Mouse (Mus musculus) liver, postnatal 0 days (tissue): ENCODE measurements around the gene Cdc6. TPM values are rescaled to one million over a fixed set of nuclear protein-coding genes. Genes with fewer than 3 reads are reported as not detected.

Experiments
- ATAC-seq: fragments of 200-750 bp; cut with Nextera tagmentation; 2 replicates; pipeline ENCODE4 v1.8.0; 2017; ENCODE audit warnings: mild to moderate bottlenecking, moderate library complexity
- DNase-seq: peaks from one replicate; pipeline ENCODE4 v3.0.0-alpha.2; 2016
- H3K27ac ChIP-seq: fragments of 300-500 bp; sonication (generic); 2 replicates; pipeline ENCODE4 v1.5.1; 2014; ENCODE audit warnings: antibody characterized with exemption, moderate library complexity, mild to moderate bottlenecking, low read depth
- H3K27me3 ChIP-seq: fragments of 300-500 bp; sonication (generic); 2 replicates; pipeline ENCODE4 v1.6.1; 2014; ENCODE audit warnings: low read length, control low read depth, mixed read lengths; ENCODE audit not compliant: insufficient read depth
- H3K36me3 ChIP-seq: fragments of 300-500 bp; sonication (generic); replicated peaks from 2 replicates; pipeline ENCODE4 v1.6.1; 2014; ENCODE audit warnings: mild to moderate bottlenecking, control low read depth, low read length, moderate library complexity, mixed read lengths; ENCODE audit not compliant: insufficient read depth
- H3K4me1 ChIP-seq: fragments of 300-500 bp; sonication (generic); 2 replicates; pipeline ENCODE4 v1.6.1; 2014; ENCODE audit warnings: antibody characterized with exemption, mild to moderate bottlenecking, control low read depth; ENCODE audit not compliant: insufficient read depth
- H3K4me2 ChIP-seq: fragments of 300-500 bp; sonication (generic); 2 replicates; pipeline ENCODE4 v1.6.1; 2014; ENCODE audit warnings: low read depth, mild to moderate bottlenecking, low read length, moderate library complexity, mixed read lengths
- H3K4me3 ChIP-seq: fragments of 300-500 bp; sonication (generic); 2 replicates; pipeline ENCODE4 v1.5.1; 2014; ENCODE audit warnings: low read depth, low read length
- H3K9ac ChIP-seq: fragments of 300-500 bp; sonication (generic); replicated peaks from 2 replicates; pipeline ENCODE4 v1.6.1; 2014; ENCODE audit warnings: mild to moderate bottlenecking, moderate library complexity
- H3K9me3 ChIP-seq: fragments of 300-500 bp; sonication (generic); 2 replicates; pipeline ENCODE4 v1.6.1; 2016; ENCODE audit warnings: mild to moderate bottlenecking, control low read depth, low read length, mixed read lengths
- CTCF ChIP-seq: sonication (generic); IDR thresholded peaks from 2 replicates; pipeline ENCODE4 v1.5.1; 2016; ENCODE audit warnings: antibody characterized with exemption, low read depth
- EP300 ChIP-seq: IDR thresholded peaks from 2 replicates; pipeline ENCODE4 v1.6.1; 2016; ENCODE audit warnings: antibody characterized with exemption, low read depth, mild to moderate bottlenecking
- WGBS: fragments of 180-500 bp; shearing (Covaris S2); extraction: QIAGEN DNeasy Blood & Tissue Kit; methylation state at CpG from one replicate; pipeline ENCODE4 v1.1.7; 2014; ENCODE audit not compliant: insufficient replicate concordance; 5-methylcytosine and 5-hydroxymethylcytosine counted together
- polyA plus RNA-seq: library from polyadenylated mRNA; unstranded; fragments of >200 nt; fragmentation: Nextera tagmentation; extraction: Ambion mirVana; gene quantifications from 2 replicates; pipeline ENCODE4 v1.2.1, GENCODE M21; 2015

Gene Cdc6
- polyA plus RNA-seq, 1 experiment from 2014 or later = 22.3 TPM

DNA sequence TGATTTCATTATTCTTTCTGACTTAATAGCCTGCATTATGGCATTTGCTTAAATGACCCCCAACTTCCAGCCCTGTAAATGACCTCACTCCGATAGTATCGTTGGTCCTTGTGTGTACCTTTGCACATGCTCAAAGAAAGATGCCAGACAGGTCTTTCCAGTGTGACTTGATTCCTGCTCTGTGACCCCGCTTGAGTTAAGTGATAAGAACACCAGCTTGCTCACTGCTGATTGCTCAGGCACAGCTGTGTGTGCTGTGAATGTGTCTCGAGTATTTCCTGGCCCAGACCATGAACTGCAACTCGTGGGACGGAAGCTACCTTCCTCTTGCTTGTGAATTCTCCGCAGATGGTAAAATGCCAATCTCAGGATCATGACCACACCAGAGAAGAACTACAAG lies 2.6 kb upstream of the Cdc6 start:
- 30% methylated on average over 7 of the region's 7 CpGs for WGBS
- H3K4me1 ChIP-seq = peaks cover 39% of the 10 kb centered on the region
- H3K9me3 ChIP-seq = no peaks in the 10 kb centered on the region
- TF ChIP-seq EP300 (no peak), CTCF (no peak)
- DNase-seq (no peak), ATAC-seq (peak; percentile 24)
- peak overlapping the region; percentile 35 for H3K4me2 ChIP-seq
- H3K36me3 ChIP-seq = peaks cover 22% of the 10 kb centered on the region
- H3K27ac ChIP-seq = peak overlapping the region; percentile 49; the same call in 1 of the 2 replicates
- no peaks in the 10 kb centered on the region for H3K27me3 ChIP-seq
- no peak overlapping the region for H3K4me3 ChIP-seq
- no peak overlapping the region for H3K9ac ChIP-seq

GRCm38 (mm10) chr11:98905583-98905982 lies 2.0 kb upstream of the Cdc6 start:
- Histone ChIP-seq H3K9ac (no peak overlapping the region), H3K36me3 (peaks cover 16% of the 10 kb centered on the region), H3K9me3 (no peaks in the 10 kb centered on the region), H3K4me3 (no peak overlapping the region), H3K27me3 (no peaks in the 10 kb centered on the region), H3K27ac (peak overlapping the region; percentile 49; the same call in 1 of the 2 replicates), H3K4me2 (peak overlapping the region; percentile 35), H3K4me1 (peaks cover 39% of the 10 kb centered on the region)
- TF ChIP-seq EP300 (no peak), CTCF (no peak)
- no peak for DNase-seq
- WGBS = 28% methylated on average over 4 of the region's 4 CpGs
- no peak for ATAC-seq

GRCm38 (mm10) chr11:98907063-98907436 lies 551 bp upstream of the Cdc6 start:
- peak overlapping the region; percentile 32; the same call in 1 of the 2 replicates for H3K9ac ChIP-seq
- WGBS = 52% methylated on average over 5 of the region's 5 CpGs
- peak overlapping the region; percentile 25 for H3K4me3 ChIP-seq

GRCm38 (mm10) chr11:98909654-98910053 lies 2.1 kb downstream of the Cdc6 start:
- H3K9me3 ChIP-seq = no peaks in the 10 kb centered on the region
- peak overlapping the region; percentile 92 for H3K4me2 ChIP-seq
- H3K36me3 ChIP-seq = peaks cover 30% of the 10 kb centered on the region
- 28% methylated on average over 6 of the region's 6 CpGs for WGBS
- peak; percentile 80 for DNase-seq
- peak overlapping the region; percentile 83 for H3K27ac ChIP-seq
- no peaks in the 10 kb centered on the region for H3K27me3 ChIP-seq
- H3K4me3 ChIP-seq = peak overlapping the region; percentile 68
- H3K4me1 ChIP-seq = peaks cover 34% of the 10 kb centered on the region
- TF ChIP-seq CTCF = peak; percentile 83
- TF ChIP-seq EP300 = no peak; the same call in 1 of the 2 replicates
- ATAC-seq = no peak
- peak overlapping the region; percentile 82 for H3K9ac ChIP-seq

More at GRCm38 (mm10) chr11:98907063-98907436, 551 bp upstream of the Cdc6 start:
- Histone ChIP-seq H3K27me3 (no peaks in the 10 kb centered on the region), H3K4me1 (peaks cover 39% of the 10 kb centered on the region), H3K4me2 (peak overlapping the region; percentile 92), H3K9me3 (no peaks in the 10 kb centered on the region), H3K27ac (peak overlapping the region; percentile 70), H3K36me3 (peaks cover 20% of the 10 kb centered on the region)
- ATAC-seq = no peak
- TF ChIP-seq EP300 (no peak), CTCF (no peak)
- DNase-seq = no peak

GRCm38 (mm10) chr11:98910415-98910814 lies 2.8 kb downstream of the Cdc6 start:
- Histone ChIP-seq H3K36me3 (peaks cover 37% of the 10 kb centered on the region), H3K9ac (no peak overlapping the region), H3K4me2 (peak overlapping the region; percentile 92), H3K27me3 (no peaks in the 10 kb centered on the region), H3K4me3 (peak overlapping the region; percentile 68), H3K27ac (no peak overlapping the region), H3K4me1 (peaks cover 29% of the 10 kb centered on the region), H3K9me3 (no peaks in the 10 kb centered on the region)
- TF ChIP-seq CTCF (no peak), EP300 (no peak)
- DNase-seq (no peak), ATAC-seq (no peak)
- 92% methylated on average over 11 of the region's 11 CpGs for WGBS

DNA sequence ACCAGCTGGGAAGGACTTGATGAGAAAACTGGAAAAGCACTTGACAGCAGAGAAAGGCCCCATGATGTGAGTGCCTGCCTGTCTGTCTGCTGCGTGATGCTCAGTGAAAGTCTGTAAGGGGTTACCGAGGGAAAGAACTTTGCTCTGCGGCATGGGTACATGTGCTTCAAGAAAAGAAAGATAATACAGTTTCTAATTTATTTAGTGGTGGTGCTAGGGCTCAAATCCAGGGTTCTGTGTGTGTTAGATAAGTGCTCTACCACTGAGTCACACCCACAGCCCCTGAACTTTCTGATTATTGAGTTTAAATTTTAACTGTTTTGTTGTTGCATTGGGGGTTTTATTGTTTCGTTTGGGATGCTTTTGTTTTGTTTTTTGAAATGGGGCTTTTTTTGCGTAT lies 3.9 kb downstream of the Cdc6 start:
- ATAC-seq (peak; percentile 47), DNase-seq (peak; percentile 18)
- 63% methylated on average over 5 of the region's 5 CpGs for WGBS
- TF ChIP-seq CTCF (no peak), EP300 (peak; percentile 90)
- Histone ChIP-seq H3K4me3 (peak overlapping the region; percentile 68; the same call in 1 of the 2 replicates), H3K27ac (peak overlapping the region; percentile 77), H3K27me3 (no peaks in the 10 kb centered on the region), H3K4me1 (peaks cover 18% of the 10 kb centered on the region), H3K9ac (no peak overlapping the region; the same call in 1 of the 2 replicates), H3K36me3 (peaks cover 42% of the 10 kb centered on the region), H3K4me2 (peak overlapping the region; percentile 92), H3K9me3 (no peaks in the 10 kb centered on the region)

- TF ChIP-seq CTCF (no peak), EP300 (no peak)
- Histone ChIP-seq H3K27ac (no peak overlapping the region), H3K4me3 (no peak overlapping the region), H3K4me1 (peaks cover 7% of the 10 kb centered on the region), H3K27me3 (no peaks in the 10 kb centered on the region), H3K36me3 (peaks cover 67% of the 10 kb centered on the region), H3K4me2 (no peak overlapping the region), H3K9ac (no peak overlapping the region), H3K9me3 (no peaks in the 10 kb centered on the region)
- DNase-seq (no peak), ATAC-seq (no peak)
- 80% methylated on average over 11 of the region's 11 CpGs for WGBS
Observed at GRCm38 (mm10) chr11:98914196-98914595, 6.6 kb downstream of the Cdc6 start.
